Mouse (Mus musculus): ENCODE data around the gene Smco4. TPM values are rescaled to one million over a fixed set of nuclear protein-coding genes. Genes with fewer than 3 reads are reported as not detected.

Gene Smco4
- total and polyA plus RNA-seq, 3 experiments = 26.9 to 65.6 (median 49.6) TPM

- Histone ChIP-seq H3K9ac (ENCODE audit: insufficient read depth, low read depth) (no peak overlapping the region), H3K9me3 (replicated peaks; ENCODE audit: low read length) (no peaks in the 10 kb centered on the region), H3K27me3 (replicated peaks) (no peaks in the 10 kb centered on the region), H3K36me3 (replicated peaks in 1 of 2; ENCODE audit: control insufficient read depth in 1 of 2, insufficient read depth in 1 of 2, low read length in 1 of 2) (peaks cover 2 to 51% of the 10 kb centered on the region in 2 experiments), H3K4me1 (ENCODE audit: control insufficient read depth in 1 of 2, insufficient read depth in 2 of 2) (peaks cover 44 to 97% of the 10 kb centered on the region in 2 experiments), H3K79me2 (replicated peaks; ENCODE audit: control insufficient read depth, extremely low read depth, insufficient read depth, poor library complexity, severe bottlenecking) (no peaks in the 10 kb centered on the region), H3K4me3 (replicated peaks in 1 of 3; ENCODE audit: low read depth in 2 of 3, low read length in 2 of 3, poor library complexity in 1 of 3) (no peak overlapping the region), H3K4me2 (ENCODE audit: insufficient read depth, low read depth, poor library complexity, severe bottlenecking) (no peak overlapping the region), H3K27ac (ENCODE audit: insufficient read depth, low read depth) (no peak overlapping the region)
- DNase-seq (ENCODE audit: extremely low read depth) = no peak
- no peak for TF ChIP-seq MYC (IDR thresholded peaks at IDR 0.05; ENCODE audit: low read depth, low read length)
- peak; percentile 13 to 51; a peak in 2 of 4 replicates for TF ChIP-seq CTCF (conservative IDR thresholded peaks at IDR 0.05 in 1 of 2, IDR thresholded peaks at IDR 0.05 in 1 of 2; ENCODE audit: low read depth in 2 of 2, low read length in 2 of 2)
- TF ChIP-seq RAD21 (IDR thresholded peaks at IDR 0.05; ENCODE audit: low read depth, low read length) = peak; percentile 41
- peak; percentile 56 for TF ChIP-seq SMC3 (IDR thresholded peaks at IDR 0.05; ENCODE audit: low read depth, low read length)
- TF ChIP-seq ELF1 (IDR thresholded peaks at IDR 0.05; ENCODE audit: low read depth, low read length) = no peak
- dilution Hi-C loops (cut with MboI; ENCODE audit: extremely low pct_ligation_motif_present, extremely low pct_unique_long_range_greater_than_20kb, low sequenced_read_pairs) = no loop called here
- in situ Hi-C loops (cut with MboI; ENCODE audit: low pct_ligation_motif_present, low pct_unique_long_range_greater_than_20kb, low sequenced_read_pairs) = loop anchor here (10.0 kb wide), 1 partner anchor 137 kb away; no protein-coding TSS in a partner anchor
Measured at GRCm38 (mm10) chr9:15537455-15538048, 44.3 kb downstream of the Smco4 start.

GRCm38 (mm10) chr9:15538979-15539533, 45.8 kb downstream of the Smco4 start:
- H3K4me2 ChIP-seq (ENCODE audit: insufficient read depth, low read depth, poor library complexity, severe bottlenecking) = no peak overlapping the region
- H3K27me3 ChIP-seq (replicated peaks) = no peaks in the 10 kb centered on the region
- H3K27ac ChIP-seq (ENCODE audit: insufficient read depth, low read depth) = no peak overlapping the region; the same call in 1 of the 2 replicates
- no peak for TF ChIP-seq IRF4 (IDR thresholded peaks at IDR 0.05; ENCODE audit: low read depth, low read length)
- no peak for TF ChIP-seq POLR2AphosphoS2 (IDR thresholded peaks at IDR 0.05; ENCODE audit: low read depth, low read length)
- no peak for TF ChIP-seq CHD2 (IDR thresholded peaks at IDR 0.05; ENCODE audit: low read length)
- TF ChIP-seq BHLHE40 (IDR thresholded peaks at IDR 0.05; ENCODE audit: low read depth, low read length) = no peak
- H3K36me3 ChIP-seq (replicated peaks in 1 of 2; ENCODE audit: control insufficient read depth in 1 of 2, insufficient read depth in 1 of 2, low read length in 1 of 2) = peaks cover 2 to 63% of the 10 kb centered on the region in 2 experiments
- no peak overlapping the region for H3K4me3 ChIP-seq (replicated peaks in 1 of 3; ENCODE audit: low read depth in 2 of 3, low read length in 2 of 3, poor library complexity in 1 of 3)
- H3K4me1 ChIP-seq (ENCODE audit: control insufficient read depth in 1 of 2, insufficient read depth in 2 of 2) = peaks cover 40 to 97% of the 10 kb centered on the region in 2 experiments
- H3K9me3 ChIP-seq (replicated peaks; ENCODE audit: low read length) = no peaks in the 10 kb centered on the region
- H3K79me2 ChIP-seq (replicated peaks; ENCODE audit: control insufficient read depth, extremely low read depth, insufficient read depth, poor library complexity, severe bottlenecking) = no peaks in the 10 kb centered on the region
- dilution Hi-C loops (cut with MboI; ENCODE audit: extremely low pct_ligation_motif_present, extremely low pct_unique_long_range_greater_than_20kb, low sequenced_read_pairs) (no loop called here), in situ Hi-C loops (cut with MboI; ENCODE audit: low pct_ligation_motif_present, low pct_unique_long_range_greater_than_20kb, low sequenced_read_pairs) (loop anchor here (10.0 kb wide), 1 partner anchor 136 kb away; no protein-coding TSS in a partner anchor)
- no peak for DNase-seq (ENCODE audit: extremely low read depth)
- H3K9ac ChIP-seq (ENCODE audit: insufficient read depth, low read depth) = no peak overlapping the region

- Histone ChIP-seq H3K9ac (ENCODE audit: insufficient read depth, low read depth) (peak overlapping the region; percentile 18; the same call in 1 of the 2 replicates), H3K4me1 (ENCODE audit: control insufficient read depth in 1 of 2, insufficient read depth in 2 of 2) (peaks cover 44 to 96% of the 10 kb centered on the region in 2 experiments), H3K79me2 (replicated peaks; ENCODE audit: control insufficient read depth, extremely low read depth, insufficient read depth, poor library complexity, severe bottlenecking) (no peaks in the 10 kb centered on the region), H3K4me3 (replicated peaks in 1 of 3; ENCODE audit: low read depth in 2 of 3, low read length in 2 of 3, poor library complexity in 1 of 3) (no peak overlapping the region), H3K36me3 (replicated peaks in 1 of 2; ENCODE audit: control insufficient read depth in 1 of 2, insufficient read depth in 1 of 2, low read length in 1 of 2) (peaks cover 13 to 71% of the 10 kb centered on the region in 2 experiments), H3K4me2 (ENCODE audit: insufficient read depth, low read depth, poor library complexity, severe bottlenecking) (peak overlapping the region; percentile 24), H3K9me3 (replicated peaks; ENCODE audit: low read length) (no peaks in the 10 kb centered on the region), H3K27ac (ENCODE audit: insufficient read depth, low read depth) (peak overlapping the region; percentile 82), H3K27me3 (replicated peaks) (no peaks in the 10 kb centered on the region)
- in situ Hi-C loops (cut with MboI; ENCODE audit: low pct_ligation_motif_present, low pct_unique_long_range_greater_than_20kb, low sequenced_read_pairs) = no loop called here
- dilution Hi-C loops (cut with MboI; ENCODE audit: extremely low pct_ligation_motif_present, extremely low pct_unique_long_range_greater_than_20kb, low sequenced_read_pairs) = no loop called here
- TF ChIP-seq NELFE (IDR thresholded peaks at IDR 0.05; ENCODE audit: low read depth, low read length) = peak; percentile 24; the same call in 1 of the 2 replicates
- peak; percentile 69 for TF ChIP-seq ETS1 (conservative IDR thresholded peaks at IDR 0.05; ENCODE audit: low read depth, low read length)
- no peak for TF ChIP-seq EP300 (IDR thresholded peaks at IDR 0.05; ENCODE audit: low read length)
- TF ChIP-seq BHLHE40 (IDR thresholded peaks at IDR 0.05; ENCODE audit: low read depth, low read length) = peak; percentile 44; the same call in 1 of the 2 replicates
- peak; percentile 62 for DNase-seq (ENCODE audit: extremely low read depth)
Measured at GRCm38 (mm10) chr9:15541735-15542354, 48.6 kb downstream of the Smco4 start.
